Mouse (Mus musculus) forebrain, embryonic 11.5 days (tissue): Measurements from ENCODE around the gene Lgals9. TPM values are rescaled to one million over a fixed set of nuclear protein-coding genes. Genes with fewer than 3 reads are reported as not detected.

Experiments used
- ATAC-seq: fragments of 200-750 bp; cut with Nextera tagmentation; replicated peaks from 2 replicates; pipeline ENCODE4 v1.8.0; 2017; ENCODE audit warnings: moderate TSS enrichment; ENCODE audit not compliant: low FRiP score
- DNase-seq: peaks from one replicate; pipeline ENCODE4 v3.0.0-alpha.2; 2017; ENCODE audit warnings: low spot score
- H3K27ac ChIP-seq: fragments of 300-500 bp; sonication (generic); 2 replicates; pipeline ENCODE4 v1.5.1; 2014; ENCODE audit warnings: low read depth, low read length
- H3K27me3 ChIP-seq: fragments of 300-500 bp; sonication (generic); 2 replicates; pipeline ENCODE4 v1.6.1; 2014; ENCODE audit warnings: mild to moderate bottlenecking, low read length, mixed read lengths; ENCODE audit not compliant: control insufficient read depth, insufficient read depth
- H3K36me3 ChIP-seq: fragments of 300-500 bp; sonication (generic); 2 replicates; pipeline ENCODE4 v1.6.1; 2014; ENCODE audit warnings: mild to moderate bottlenecking, low read length, moderate library complexity, mixed read lengths; ENCODE audit not compliant: control insufficient read depth, insufficient read depth
- H3K4me1 ChIP-seq: fragments of 300-500 bp; sonication (generic); replicated peaks from 2 replicates; pipeline ENCODE4 v1.6.1; 2014; ENCODE audit warnings: low read length, mixed read lengths; ENCODE audit not compliant: control insufficient read depth, insufficient read depth
- H3K4me2 ChIP-seq: fragments of 300-500 bp; sonication (generic); 2 replicates; pipeline ENCODE4 v1.6.1; 2014; ENCODE audit warnings: low read depth, mild to moderate bottlenecking, low read length, moderate library complexity, mixed read lengths; ENCODE audit not compliant: severe bottlenecking
- H3K4me3 ChIP-seq: fragments of 300-500 bp; sonication (generic); 2 replicates; pipeline ENCODE4 v1.5.1; 2014; ENCODE audit warnings: low read depth, low read length
- H3K9ac ChIP-seq: fragments of 300-500 bp; sonication (generic); 2 replicates; pipeline ENCODE4 v1.6.1; 2014; ENCODE audit warnings: low read length
- H3K9me3 ChIP-seq: fragments of 300-500 bp; sonication (generic); 2 replicates; pipeline ENCODE4 v1.6.1; 2016; ENCODE audit warnings: low read length, mixed read lengths; ENCODE audit not compliant: control insufficient read depth
- WGBS: fragments of 180-500 bp; shearing (Covaris S2); extraction: QIAGEN DNeasy Blood & Tissue Kit; methylation state at CpG from one replicate; pipeline ENCODE4 v1.1.7; 2014; 5-methylcytosine and 5-hydroxymethylcytosine counted together
- polyA plus RNA-seq: library from polyadenylated mRNA; unstranded; fragments of >200 nt; fragmentation: Nextera tagmentation; extraction: Ambion mirVana; gene quantifications from 2 replicates; pipeline ENCODE4 v1.2.1, GENCODE M21; 2014

Lgals9 gene
- polyA plus RNA-seq, 1 experiment from 2014 or later, result 3.7 TPM

DNA sequence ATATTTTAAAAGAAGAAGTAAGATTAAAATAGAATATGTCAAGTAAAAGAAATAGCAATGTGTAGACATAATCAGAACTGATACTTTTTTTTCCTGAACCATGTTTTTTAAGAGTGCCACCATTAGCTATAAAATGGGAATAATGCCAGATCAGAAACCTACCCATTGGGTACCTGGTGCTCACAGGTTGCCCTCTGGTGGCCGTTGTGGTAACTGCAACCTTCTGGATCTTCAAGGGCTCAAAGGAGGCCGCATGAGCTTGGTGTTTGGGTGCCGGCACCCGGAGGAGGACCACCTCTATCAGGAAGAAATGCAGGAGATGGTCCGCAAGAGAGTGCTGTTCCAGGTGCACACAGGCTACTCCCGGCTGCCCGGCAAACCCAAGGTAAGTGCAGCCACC is 28.5 kb downstream of the Lgals9 start:
- Histone ChIP-seq H3K4me2 (no peak overlapping the region), H3K9ac (no peak overlapping the region), H3K9me3 (no peaks in the 10 kb centered on the region), H3K4me3 (no peak overlapping the region), H3K27me3 (no peaks in the 10 kb centered on the region), H3K4me1 (no peaks in the 10 kb centered on the region), H3K36me3 (no peaks in the 10 kb centered on the region), H3K27ac (no peak overlapping the region)
- 8% methylated on average over 7 of the region's 7 CpGs for WGBS
- ATAC-seq (no peak), DNase-seq (peak; percentile 89)

- DNase-seq (peak; percentile 67), ATAC-seq (no peak)
- Histone ChIP-seq H3K9ac (no peak overlapping the region), H3K36me3 (no peaks in the 10 kb centered on the region), H3K27ac (no peak overlapping the region), H3K27me3 (no peaks in the 10 kb centered on the region), H3K9me3 (no peaks in the 10 kb centered on the region), H3K4me1 (no peaks in the 10 kb centered on the region), H3K4me3 (no peak overlapping the region), H3K4me2 (0 out of 2 replicates have a peak overlapping the region, but pooled peaks have one; percentile 9)
- WGBS, result 8% methylated on average over 17 of the region's 17 CpGs
These were observed 32.3 kb downstream of the Lgals9 start for GRCm38 (mm10) chr11:78952467-78952866.

DNA sequence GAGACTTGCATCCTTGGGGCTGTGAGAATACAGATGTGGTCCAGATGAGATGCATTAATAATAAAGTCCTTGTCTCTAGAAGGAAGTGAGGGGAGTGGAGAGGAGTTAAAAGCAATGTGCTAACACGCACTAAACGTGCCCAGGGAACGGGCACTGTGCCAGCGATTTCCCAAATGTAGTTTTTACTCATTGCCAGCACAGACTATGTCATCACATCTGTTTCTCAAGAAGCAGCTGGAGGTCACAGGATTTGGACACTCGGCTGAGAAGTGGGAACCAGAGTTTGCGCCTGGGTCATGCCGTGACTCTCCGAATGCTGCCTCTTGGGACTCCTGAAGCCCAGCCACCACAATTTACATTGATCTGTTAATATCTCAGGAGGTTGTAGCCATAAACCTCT is 34.4 kb downstream of the Lgals9 start:
- no peaks in the 10 kb centered on the region for H3K9me3 ChIP-seq
- no peak for DNase-seq
- no peak overlapping the region for H3K9ac ChIP-seq
- no peak for ATAC-seq
- WGBS, result 88% methylated on average over 8 of the region's 8 CpGs
- no peak overlapping the region for H3K27ac ChIP-seq
- no peaks in the 10 kb centered on the region for H3K36me3 ChIP-seq
- no peak overlapping the region for H3K4me2 ChIP-seq
- no peaks in the 10 kb centered on the region for H3K27me3 ChIP-seq
- no peaks in the 10 kb centered on the region for H3K4me1 ChIP-seq
- H3K4me3 ChIP-seq, result no peak overlapping the region

DNA sequence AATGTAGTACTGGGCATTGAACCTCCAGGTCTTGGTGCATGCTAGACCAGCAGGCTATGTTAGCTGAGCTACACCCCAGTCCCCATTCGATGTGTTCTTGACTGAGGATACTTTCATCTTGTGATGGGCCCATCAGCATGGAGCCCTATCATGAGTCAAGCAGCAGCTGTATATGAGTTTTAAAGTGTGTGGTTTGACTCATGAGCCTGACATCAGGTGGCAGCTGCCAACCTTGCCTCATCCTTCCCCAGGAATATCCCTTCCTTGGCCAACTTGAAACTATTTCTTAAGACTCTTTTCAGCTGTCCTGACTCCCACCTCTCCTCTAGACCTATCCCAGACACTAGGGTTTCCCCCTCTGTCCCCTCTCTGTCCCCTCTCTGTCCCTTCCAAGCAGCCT is 41.7 kb downstream of the Lgals9 start:
- Histone ChIP-seq H3K36me3 (no peaks in the 10 kb centered on the region), H3K27me3 (no peaks in the 10 kb centered on the region), H3K27ac (no peak overlapping the region), H3K4me3 (no peak overlapping the region), H3K9me3 (no peaks in the 10 kb centered on the region), H3K9ac (no peak overlapping the region), H3K4me2 (no peak overlapping the region), H3K4me1 (no peaks in the 10 kb centered on the region)
- ATAC-seq (no peak), DNase-seq (no peak)
- 90% methylated on average over 1 of the region's 1 CpGs for WGBS

- no peaks in the 10 kb centered on the region for H3K36me3 ChIP-seq
- no peaks in the 10 kb centered on the region for H3K27me3 ChIP-seq
- H3K4me1 ChIP-seq, result no peaks in the 10 kb centered on the region
- ATAC-seq, result no peak
- WGBS, result 86% methylated on average over 6 of the region's 6 CpGs
- no peak for DNase-seq
- H3K9me3 ChIP-seq, result no peaks in the 10 kb centered on the region
- no peak overlapping the region for H3K9ac ChIP-seq
- H3K4me2 ChIP-seq, result no peak overlapping the region
- H3K4me3 ChIP-seq, result no peak overlapping the region
- H3K27ac ChIP-seq, result no peak overlapping the region
These were observed 49.6 kb downstream of the Lgals9 start for GRCm38 (mm10) chr11:78935178-78935577.

DNA sequence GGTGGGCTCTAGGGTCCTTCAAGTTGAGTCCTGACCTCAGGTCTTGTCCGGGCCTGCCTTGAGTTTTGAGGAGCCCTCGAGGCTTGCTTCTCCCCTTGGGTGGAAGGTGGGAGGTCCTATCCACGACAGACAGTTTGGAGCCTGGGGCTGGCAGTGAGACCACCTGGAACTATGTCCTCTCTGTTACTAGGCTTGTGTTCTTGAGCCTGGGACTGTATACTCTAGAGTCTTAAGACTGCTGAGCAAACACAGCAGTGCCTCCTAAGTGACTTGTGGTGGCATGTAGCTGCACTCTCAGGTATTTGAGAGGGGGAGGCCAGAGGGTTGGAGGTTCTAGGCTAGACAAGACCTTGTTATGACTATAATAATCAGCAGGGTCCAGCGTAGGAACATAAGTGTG is 50.0 kb downstream of the Lgals9 start:
- Histone ChIP-seq H3K9me3 (no peaks in the 10 kb centered on the region), H3K9ac (no peak overlapping the region), H3K27me3 (no peaks in the 10 kb centered on the region), H3K27ac (no peak overlapping the region), H3K4me1 (no peaks in the 10 kb centered on the region), H3K36me3 (no peaks in the 10 kb centered on the region), H3K4me2 (no peak overlapping the region), H3K4me3 (no peak overlapping the region)
- DNase-seq (no peak), ATAC-seq (no peak)
- 87% methylated on average over 4 of the region's 4 CpGs for WGBS

- Histone ChIP-seq H3K36me3 (no peaks in the 10 kb centered on the region), H3K4me1 (no peaks in the 10 kb centered on the region), H3K27ac (no peak overlapping the region), H3K4me3 (no peak overlapping the region), H3K4me2 (no peak overlapping the region), H3K9ac (no peak overlapping the region), H3K27me3 (no peaks in the 10 kb centered on the region), H3K9me3 (no peaks in the 10 kb centered on the region)
- WGBS, result 84% methylated on average over 7 of the region's 7 CpGs
- ATAC-seq (no peak), DNase-seq (no peak)
These were observed 50.4 kb downstream of the Lgals9 start for GRCm38 (mm10) chr11:78934307-78934706.

GRCm38 (mm10) chr11:78929345-78929744 is 55.4 kb downstream of the Lgals9 start:
- Histone ChIP-seq H3K36me3 (no peaks in the 10 kb centered on the region), H3K4me3 (no peak overlapping the region), H3K27me3 (peaks cover 21% of the 10 kb centered on the region), H3K27ac (no peak overlapping the region), H3K9me3 (no peaks in the 10 kb centered on the region), H3K4me1 (peaks cover 2% of the 10 kb centered on the region), H3K9ac (no peak overlapping the region), H3K4me2 (no peak overlapping the region)
- WGBS, result 90% methylated on average over 5 of the region's 5 CpGs
- ATAC-seq (no peak), DNase-seq (no peak)

- H3K27me3 ChIP-seq, result peaks cover 34% of the 10 kb centered on the region
- no peak for ATAC-seq
These were observed 59.8 kb downstream of the Lgals9 start for GRCm38 (mm10) chr11:78924916-78925315.

More at GRCm38 (mm10) chr11:78924916-78925315, 59.8 kb downstream of the Lgals9 start:
- no peaks in the 10 kb centered on the region for H3K36me3 ChIP-seq
- H3K9ac ChIP-seq, result peak overlapping the region; percentile 43
- DNase-seq, result peak; percentile 64
- H3K4me1 ChIP-seq, result peaks cover 2% of the 10 kb centered on the region
- no peak overlapping the region for H3K27ac ChIP-seq
- peak overlapping the region; percentile 29 for H3K4me3 ChIP-seq
- peak overlapping the region; percentile 67 for H3K4me2 ChIP-seq
- H3K9me3 ChIP-seq, result no peaks in the 10 kb centered on the region
- WGBS, result under 1% methylated on average over 37 of the region's 37 CpGs
